Mouse (Mus musculus) liver, adult 2 months (tissue): ENCODE results near the gene Dgat2. TPM values are rescaled to one million over a fixed set of nuclear protein-coding genes. Genes with fewer than 3 reads are reported as not detected.

ENCODE experiments used
- DNase-seq: peaks from one replicate; pipeline ENCODE4 v3.0.0-alpha.2; 2011; ENCODE audit warnings: low read depth, low spot score; ENCODE audit errors: extremely low read depth
- H3K27ac ChIP-seq: fragments of 200-500 bp; replicated peaks from 2 replicates; pipeline ENCODE4 v1.5.1; 2012; ENCODE audit warnings: low read depth, mild to moderate bottlenecking, control low read depth, inconsistent platforms, low read length; ENCODE audit not compliant: insufficient read depth
- H3K27me3 ChIP-seq: fragments of 200-500 bp; 2 replicates; pipeline ENCODE4 v1.6.1; 2012; ENCODE audit warnings: mild to moderate bottlenecking, moderate library complexity, low read length, inconsistent platforms; ENCODE audit not compliant: control insufficient read depth, insufficient read depth
- H3K36me3 ChIP-seq: fragments of 200-500 bp; 2 replicates; pipeline ENCODE4 v1.6.1; 2012; ENCODE audit warnings: low read length, inconsistent platforms; ENCODE audit not compliant: control insufficient read depth, insufficient read depth
- H3K4me1 ChIP-seq: fragments of 200-500 bp; 2 replicates; pipeline ENCODE4 v1.6.1; 2011; ENCODE audit warnings: low read length; ENCODE audit not compliant: control insufficient read depth, insufficient read depth
- H3K4me3 ChIP-seq: fragments of 200-500 bp; 2 replicates; pipeline ENCODE4 v1.5.1; 2011; ENCODE audit warnings: low read depth, mild to moderate bottlenecking, control low read depth, low read length, moderate library complexity; ENCODE audit not compliant: insufficient read depth
- H3K79me2 ChIP-seq: fragments of 200-500 bp; 2 replicates; pipeline ENCODE4 v1.6.1; 2012; ENCODE audit warnings: inconsistent platforms, mild to moderate bottlenecking, low read length, moderate library complexity; ENCODE audit not compliant: control insufficient read depth, insufficient read depth
- H3K9ac ChIP-seq: fragments of 200-500 bp; 2 replicates; pipeline ENCODE4 v1.6.1; 2012; ENCODE audit warnings: low read depth, mild to moderate bottlenecking, control low read depth, inconsistent platforms, low read length
- CTCF ChIP-seq: fragments of 200-500 bp; IDR thresholded peaks from 2 replicates; pipeline ENCODE4 v1.5.1; 2011; ENCODE audit warnings: low read depth, low read length, control low read depth
- POLR2A ChIP-seq: fragments of 200-500 bp; IDR thresholded peaks from 2 replicates; pipeline ENCODE4 v1.6.1; 2011; ENCODE audit warnings: low read length, control low read depth; ENCODE audit not compliant: insufficient read depth; ENCODE audit errors: extremely low read depth
- WGBS: fragments of 180-500 bp; shearing (Covaris S2); methylation state at CpG from one replicate; pipeline ENCODE4 v1.1.7; 2018; 5-methylcytosine and 5-hydroxymethylcytosine counted together
- polyA plus RNA-seq: library from polyadenylated mRNA; depleted of rRNA; stranded (reverse); fragments of >200 nt; gene quantifications from 2 replicates; pipeline ENCODE4 v1.2.3, GENCODE M21; 2012; rRNA removed
- total RNA-seq: library from RNA; depleted of rRNA; stranded (reverse); fragments of >200 nt; gene quantifications from 2 replicates; pipeline ENCODE4 v1.2.3, GENCODE M21; 2014; rRNA removed

Gene Dgat2
- total RNA-seq (464 and 499 TPM in 2 replicates), polyA plus RNA-seq (610 and 703 TPM in 2 replicates)

DNA sequence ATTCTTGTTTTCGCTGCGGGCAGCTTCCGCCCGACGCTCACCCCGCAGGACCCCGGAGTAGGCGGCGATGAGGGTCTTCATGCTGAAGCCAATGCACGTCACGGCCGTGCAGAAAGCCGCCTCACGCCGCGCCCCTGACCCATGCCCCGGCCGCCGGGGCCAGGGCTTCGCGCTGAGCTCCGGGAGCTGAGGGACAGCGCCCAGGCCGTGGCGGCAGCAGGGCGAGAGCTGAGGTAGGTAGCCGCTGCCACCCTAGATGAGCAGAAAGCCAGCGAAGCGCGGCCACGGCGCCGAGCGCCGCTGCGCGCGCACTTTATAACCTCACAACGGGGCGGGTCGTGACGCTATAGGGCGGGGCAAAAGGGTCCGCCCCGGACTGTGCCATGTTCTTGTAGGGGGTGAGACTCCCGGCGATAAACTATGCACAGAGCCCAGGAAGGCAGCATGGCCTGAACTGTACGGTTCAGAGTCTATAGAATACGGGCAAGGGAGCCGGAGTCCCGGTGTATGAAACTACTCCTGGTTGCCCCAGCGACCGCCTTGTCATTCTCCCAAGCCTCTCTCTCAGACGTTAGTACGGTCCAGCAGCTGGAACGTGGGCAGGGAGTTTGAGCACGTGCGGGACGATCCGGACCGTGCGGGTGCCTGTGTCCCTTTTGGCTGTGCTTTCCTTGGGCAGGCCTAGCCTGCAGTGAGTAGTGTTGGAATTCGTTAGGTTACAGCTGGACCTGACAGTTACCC lies at the start of gene Dgat2:
Gene Dgat2, minus strand, starts transcription at position 288 of the 741 bp plus-strand sequence.
- peak; percentile 92 for DNase-seq
- WGBS, result under 1% methylated on average over 63 of the region's 63 CpGs
- Histone ChIP-seq H3K27me3 (no peaks in the 10 kb centered on the region), H3K4me1 (peaks cover 12% of the 10 kb centered on the region), H3K27ac (peak within 1 kb of the TSS; percentile 83), H3K79me2 (peaks cover 33% of the 10 kb centered on the region), H3K4me3 (peak within 1 kb of the TSS; percentile 78), H3K36me3 (no peaks in the 10 kb centered on the region; the same call in 1 of the 2 replicates), H3K9ac (peak within 1 kb of the TSS; percentile 91)
- TF ChIP-seq CTCF (no peak), POLR2A (peak; percentile 100)

DNA sequence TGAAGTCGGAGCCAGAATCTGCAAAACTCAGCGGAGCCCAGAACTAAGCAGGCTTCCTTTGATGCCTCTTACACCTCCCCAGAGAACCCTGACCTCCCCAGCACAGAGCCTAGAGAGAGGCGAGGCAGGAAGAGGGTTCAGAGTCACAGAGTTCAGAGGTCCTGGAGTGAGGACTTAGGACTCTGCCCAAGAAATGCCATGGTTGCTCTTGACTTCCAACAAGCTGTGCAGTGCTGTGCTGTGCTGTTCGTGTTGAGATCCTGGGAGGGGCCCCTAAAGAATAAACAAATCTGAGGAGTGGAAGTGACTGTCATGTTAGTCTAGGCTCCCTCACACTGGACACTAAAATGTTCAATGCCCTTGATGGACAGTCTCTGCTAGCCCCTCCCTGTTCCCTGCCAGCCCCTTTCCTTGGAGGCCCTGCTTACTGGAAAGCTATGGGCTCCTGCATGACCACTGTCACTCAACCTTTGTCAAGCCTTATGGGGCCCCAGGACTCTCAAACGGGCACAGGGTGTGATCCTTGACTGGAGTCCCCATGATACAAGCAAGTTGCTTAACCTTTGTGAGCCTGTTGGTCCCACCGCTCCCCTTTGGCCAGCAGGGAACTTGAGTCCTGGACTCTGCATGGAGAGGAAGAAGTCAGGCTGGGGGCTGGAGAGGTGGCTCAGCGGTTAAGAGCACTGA lies 47.7 kb upstream of the Dgat2 start:
- DNase-seq, result peak; percentile 93
- H3K9ac ChIP-seq, result peak overlapping the region; percentile 15
- H3K36me3 ChIP-seq, result no peaks in the 10 kb centered on the region
- peak overlapping the region; percentile 89 for H3K27ac ChIP-seq
- H3K79me2 ChIP-seq, result no peaks in the 10 kb centered on the region
- H3K4me1 ChIP-seq, result peaks cover 32% of the 10 kb centered on the region
- H3K27me3 ChIP-seq, result no peaks in the 10 kb centered on the region
- 36% methylated on average over 7 of the region's 7 CpGs for WGBS
- no peak overlapping the region for H3K4me3 ChIP-seq
- TF ChIP-seq CTCF (no peak), POLR2A (no peak)

DNA sequence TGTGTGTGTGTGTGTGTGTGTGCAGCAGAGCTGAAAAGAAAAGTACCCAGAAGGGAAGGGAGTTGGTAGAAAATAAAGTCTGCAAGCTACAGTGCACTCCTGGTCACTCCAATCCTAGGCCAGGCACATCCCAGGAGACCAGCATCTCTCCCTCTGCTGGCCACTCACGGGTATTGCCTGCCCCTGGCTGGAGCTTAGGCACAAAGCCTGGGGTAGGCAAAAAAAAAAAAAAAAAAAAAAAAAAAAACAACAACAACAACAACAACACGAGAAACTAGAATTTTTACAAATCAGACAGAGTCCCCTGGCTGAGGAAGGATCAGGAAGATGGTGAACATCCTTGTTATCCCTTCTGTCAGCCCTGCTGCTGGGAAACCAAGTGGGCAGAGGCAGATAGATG lies 46.9 kb upstream of the Dgat2 start:
- Histone ChIP-seq H3K4me1 (peaks cover 37% of the 10 kb centered on the region), H3K4me3 (no peak overlapping the region), H3K9ac (peak overlapping the region; percentile 15), H3K36me3 (no peaks in the 10 kb centered on the region), H3K27ac (peak overlapping the region; percentile 89), H3K79me2 (no peaks in the 10 kb centered on the region), H3K27me3 (no peaks in the 10 kb centered on the region)
- peak; percentile 76 for DNase-seq
- WGBS, result 5% methylated on average over 2 of the region's 2 CpGs
- peak; percentile 90 for TF ChIP-seq CTCF
- no peak for TF ChIP-seq POLR2A

DNA sequence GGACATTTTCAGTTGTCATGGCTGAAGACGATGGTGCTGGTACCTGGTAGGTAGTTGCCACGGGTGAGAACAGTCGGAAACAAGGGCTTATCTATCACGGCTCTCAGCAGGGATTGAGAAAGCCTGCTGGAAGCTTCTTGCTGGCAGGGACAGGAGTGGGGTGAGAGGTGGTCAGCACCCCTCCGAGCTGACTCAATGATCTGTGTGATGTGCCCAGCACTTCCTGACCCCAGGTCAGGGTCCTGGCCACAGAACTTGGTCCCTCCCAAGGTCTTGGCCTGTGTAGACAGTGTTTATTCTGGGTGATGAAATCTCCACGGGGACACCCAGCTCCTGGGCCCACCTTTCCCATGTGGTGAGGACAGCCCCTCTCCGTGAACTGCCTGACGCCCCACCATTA lies 46.3 kb upstream of the Dgat2 start:
- TF ChIP-seq CTCF (no peak), POLR2A (no peak)
- H3K27me3 ChIP-seq, result no peaks in the 10 kb centered on the region
- H3K4me1 ChIP-seq, result peaks cover 41% of the 10 kb centered on the region
- DNase-seq, result peak; percentile 92
- no peak overlapping the region for H3K4me3 ChIP-seq
- H3K79me2 ChIP-seq, result no peaks in the 10 kb centered on the region
- 21% methylated on average over 8 of the region's 8 CpGs for WGBS
- H3K36me3 ChIP-seq, result no peaks in the 10 kb centered on the region
- H3K27ac ChIP-seq, result peak overlapping the region; percentile 80
- peak overlapping the region; percentile 6; the same call in 1 of the 2 replicates for H3K9ac ChIP-seq

DNA sequence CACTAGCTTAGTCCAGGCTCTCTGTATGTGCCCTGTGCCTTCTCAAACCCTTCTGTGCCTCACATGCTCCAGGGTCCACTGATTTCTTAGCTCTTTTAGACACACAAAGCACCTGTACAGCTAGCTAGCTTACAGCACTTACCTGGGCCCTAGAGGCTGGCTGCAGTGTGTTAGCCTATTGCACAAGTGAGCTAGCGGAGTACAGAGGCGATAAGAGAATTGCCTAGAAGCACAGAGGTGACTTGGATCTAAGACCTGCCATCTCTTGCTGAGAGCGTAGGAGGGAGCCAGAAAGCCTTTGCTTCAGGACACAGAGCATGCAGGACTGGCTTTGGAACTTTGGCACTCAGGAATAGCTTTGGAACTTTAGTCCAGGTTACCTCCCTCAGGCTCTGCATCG lies 44.7 kb upstream of the Dgat2 start:
- Histone ChIP-seq H3K79me2 (no peaks in the 10 kb centered on the region), H3K9ac (peak overlapping the region; percentile 53; the same call in 1 of the 2 replicates), H3K4me1 (peaks cover 41% of the 10 kb centered on the region), H3K27ac (peak overlapping the region; percentile 77), H3K4me3 (no peak overlapping the region), H3K36me3 (no peaks in the 10 kb centered on the region), H3K27me3 (no peaks in the 10 kb centered on the region)
- peak; percentile 98 for DNase-seq
- 22% methylated on average over 4 of the region's 4 CpGs for WGBS
- no peak for TF ChIP-seq POLR2A
- TF ChIP-seq CTCF, result no peak

DNA sequence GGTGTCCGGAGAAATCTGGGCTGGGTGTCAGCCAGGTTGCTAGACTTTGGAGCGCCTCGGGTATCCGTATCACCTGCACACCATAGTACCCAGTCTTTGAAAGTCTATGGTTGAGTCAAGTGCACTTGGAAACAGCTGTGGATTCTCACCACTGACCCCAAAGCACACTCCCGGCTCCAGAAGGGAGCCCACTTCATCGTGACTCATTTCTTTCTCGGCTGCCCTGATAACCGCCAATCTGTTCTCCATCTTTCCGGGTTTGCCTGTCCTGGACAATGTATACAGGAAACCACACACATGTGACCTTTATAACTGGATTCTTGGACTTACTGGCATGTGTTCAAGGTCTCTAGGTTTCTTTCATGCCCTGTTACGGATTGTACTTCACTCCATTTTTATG lies 44.1 kb upstream of the Dgat2 start:
- DNase-seq, result no peak
- Histone ChIP-seq H3K4me3 (no peak overlapping the region), H3K79me2 (no peaks in the 10 kb centered on the region), H3K36me3 (no peaks in the 10 kb centered on the region), H3K4me1 (peaks cover 41% of the 10 kb centered on the region), H3K27me3 (no peaks in the 10 kb centered on the region), H3K9ac (no peak overlapping the region), H3K27ac (no peak overlapping the region)
- no peak for TF ChIP-seq CTCF
- TF ChIP-seq POLR2A, result no peak
- WGBS, result 70% methylated on average over 10 of the region's 10 CpGs
